Mouse (Mus musculus): Measurements from ENCODE around the gene Zfp14. TPM values are rescaled to one million over a fixed set of nuclear protein-coding genes. Genes with fewer than 3 reads are reported as not detected.

Zfp14 gene
- polyA plus RNA-seq (2014; fragmentation: Illumina TruSeq; extraction: RNeasy Lipid Tissue Mini Kit (QIAGEN cat#74804); ENCODE audit: low read depth, low replicate concordance): 5.6 TPM

GRCm38 (mm10) chr7:30050882-30051548, at the start of gene Zfp14:
Gene Zfp14 (minus strand): TSS chr7:30051380.

GRCm38 (mm10) chr7:30094646-30095429, 43.7 kb upstream of the Zfp14 start, which contains the start of gene Zfp260:
Gene Zfp260 (plus strand): TSS chr7:30094777.

GRCm38 (mm10) chr7:30090092-30090969, 39.2 kb upstream of the Zfp14 start, which contains the start of the genes Gm26920 and Zfp566:
Gene Gm26920 (minus strand): TSS chr7:30090410.
Gene Zfp566 (minus strand): TSS chr7:30090527.

GRCm38 (mm10) chr7:30072146-30073028, 21.2 kb upstream of the Zfp14 start, which contains the start of gene Zfp82:
Gene Zfp82 (minus strand): TSS chr7:30072900.

Other genes with a start within 250 kb of the Zfp14 start
- gene Zfp790, start 235.3 kb downstream of the Zfp14 start, polyA plus RNA-seq (2014; fragmentation: Illumina TruSeq; extraction: RNeasy Lipid Tissue Mini Kit (QIAGEN cat#74804); ENCODE audit: low read depth, low replicate concordance): 10.7 TPM
- gene Zfp940, start 197.7 kb downstream of the Zfp14 start, polyA plus RNA-seq (2014; fragmentation: Illumina TruSeq; extraction: RNeasy Lipid Tissue Mini Kit (QIAGEN cat#74804); ENCODE audit: low read depth, low replicate concordance): 2.3 TPM
- gene Zfp420, start 191.4 kb downstream of the Zfp14 start, polyA plus RNA-seq (2014; fragmentation: Illumina TruSeq; extraction: RNeasy Lipid Tissue Mini Kit (QIAGEN cat#74804); ENCODE audit: low read depth, low replicate concordance): 21.9 TPM
- gene Zfp27, start 144.8 kb downstream of the Zfp14 start, polyA plus RNA-seq (2014; fragmentation: Illumina TruSeq; extraction: RNeasy Lipid Tissue Mini Kit (QIAGEN cat#74804); ENCODE audit: low read depth, low replicate concordance): 5.2 TPM
- gene Zfp383, start 143.2 kb downstream of the Zfp14 start, polyA plus RNA-seq (2014; fragmentation: Illumina TruSeq; extraction: RNeasy Lipid Tissue Mini Kit (QIAGEN cat#74804); ENCODE audit: low read depth, low replicate concordance): 8.7 TPM
- gene Zfp74, start 97.3 kb downstream of the Zfp14 start, polyA plus RNA-seq (2014; fragmentation: Illumina TruSeq; extraction: RNeasy Lipid Tissue Mini Kit (QIAGEN cat#74804); ENCODE audit: low read depth, low replicate concordance): 5.9 TPM
- gene Zfp568, start 67.4 kb downstream of the Zfp14 start, polyA plus RNA-seq (2014; fragmentation: Illumina TruSeq; extraction: RNeasy Lipid Tissue Mini Kit (QIAGEN cat#74804); ENCODE audit: low read depth, low replicate concordance): 6.9 TPM
- gene Zfp82, start 21.5 kb upstream of the Zfp14 start, polyA plus RNA-seq (2014; fragmentation: Illumina TruSeq; extraction: RNeasy Lipid Tissue Mini Kit (QIAGEN cat#74804); ENCODE audit: low read depth, low replicate concordance): 3.4 TPM
- not detected for gene Gm26920, start 39.0 kb upstream of the Zfp14 start, polyA plus RNA-seq (2014; fragmentation: Illumina TruSeq; extraction: RNeasy Lipid Tissue Mini Kit (QIAGEN cat#74804); ENCODE audit: low read depth, low replicate concordance)
- 3.4 TPM for gene Zfp566, start 39.1 kb upstream of the Zfp14 start, polyA plus RNA-seq (2014; fragmentation: Illumina TruSeq; extraction: RNeasy Lipid Tissue Mini Kit (QIAGEN cat#74804); ENCODE audit: low read depth, low replicate concordance)
- 139 TPM for gene Zfp260, start 43.4 kb upstream of the Zfp14 start, polyA plus RNA-seq (2014; fragmentation: Illumina TruSeq; extraction: RNeasy Lipid Tissue Mini Kit (QIAGEN cat#74804); ENCODE audit: low read depth, low replicate concordance)
- 2.6 TPM for gene Zfp382, start 70.6 kb upstream of the Zfp14 start, polyA plus RNA-seq (2014; fragmentation: Illumina TruSeq; extraction: RNeasy Lipid Tissue Mini Kit (QIAGEN cat#74804); ENCODE audit: low read depth, low replicate concordance)
- gene Zfp146, start 118.4 kb upstream of the Zfp14 start, polyA plus RNA-seq (2014; fragmentation: Illumina TruSeq; extraction: RNeasy Lipid Tissue Mini Kit (QIAGEN cat#74804); ENCODE audit: low read depth, low replicate concordance): 41.6 TPM
- gene Cox7a1, start 132.8 kb upstream of the Zfp14 start, polyA plus RNA-seq (2014; fragmentation: Illumina TruSeq; extraction: RNeasy Lipid Tissue Mini Kit (QIAGEN cat#74804); ENCODE audit: low read depth, low replicate concordance): 2.4 TPM
- 84.3 TPM for gene Capns1, start 147.4 kb upstream of the Zfp14 start, polyA plus RNA-seq (2014; fragmentation: Illumina TruSeq; extraction: RNeasy Lipid Tissue Mini Kit (QIAGEN cat#74804); ENCODE audit: low read depth, low replicate concordance)
- 1.5 TPM for gene Polr2i, start 180.6 kb upstream of the Zfp14 start, polyA plus RNA-seq (2014; fragmentation: Illumina TruSeq; extraction: RNeasy Lipid Tissue Mini Kit (QIAGEN cat#74804); ENCODE audit: low read depth, low replicate concordance)
- 5.3 TPM for gene Tbcb, start 180.9 kb upstream of the Zfp14 start, polyA plus RNA-seq (2014; fragmentation: Illumina TruSeq; extraction: RNeasy Lipid Tissue Mini Kit (QIAGEN cat#74804); ENCODE audit: low read depth, low replicate concordance)
- gene Ovol3, start 184.3 kb upstream of the Zfp14 start, polyA plus RNA-seq (2014; fragmentation: Illumina TruSeq; extraction: RNeasy Lipid Tissue Mini Kit (QIAGEN cat#74804); ENCODE audit: low read depth, low replicate concordance): not detected
- not detected for gene Thap8, start 228.7 kb upstream of the Zfp14 start, polyA plus RNA-seq (2014; fragmentation: Illumina TruSeq; extraction: RNeasy Lipid Tissue Mini Kit (QIAGEN cat#74804); ENCODE audit: low read depth, low replicate concordance)
- gene Wdr62, start 229.0 kb upstream of the Zfp14 start, polyA plus RNA-seq (2014; fragmentation: Illumina TruSeq; extraction: RNeasy Lipid Tissue Mini Kit (QIAGEN cat#74804); ENCODE audit: low read depth, low replicate concordance): 0.69 TPM
- gene Clip3, start 240.3 kb upstream of the Zfp14 start, polyA plus RNA-seq (2014; fragmentation: Illumina TruSeq; extraction: RNeasy Lipid Tissue Mini Kit (QIAGEN cat#74804); ENCODE audit: low read depth, low replicate concordance): 7.0 TPM